Mouse (Mus musculus): Measurements from ENCODE around the gene Polg.

Gene Polg

GRCm38 (mm10) chr7:79466053-79466901, at the start of gene Polg:
Polg (minus strand) TSS chr7:79466362.
- DNase-seq (ENCODE audit: low spot score in 2 of 2): peak; percentile 100

- DNase-seq (ENCODE audit: low spot score in 2 of 2): no peak
Measured at GRCm38 (mm10) chr7:79515861-79516260, 49.7 kb upstream of the Polg start.

- DNase-seq (ENCODE audit: low spot score in 2 of 2): peak in 1 of 2 experiments; percentile 52
Measured at GRCm38 (mm10) chr7:79515221-79515743, 49.1 kb upstream of the Polg start.

GRCm38 (mm10) chr7:79514361-79514881, 48.3 kb upstream of the Polg start:
- peak in 1 of 2 experiments; percentile 55 for DNase-seq (ENCODE audit: low spot score in 2 of 2)

- no peak for DNase-seq (ENCODE audit: low spot score in 2 of 2)
Measured at GRCm38 (mm10) chr7:79513466-79513865, 47.3 kb upstream of the Polg start.

GRCm38 (mm10) chr7:79512496-79512895, 46.3 kb upstream of the Polg start:
- DNase-seq (ENCODE audit: low spot score in 2 of 2): no peak

DNA sequence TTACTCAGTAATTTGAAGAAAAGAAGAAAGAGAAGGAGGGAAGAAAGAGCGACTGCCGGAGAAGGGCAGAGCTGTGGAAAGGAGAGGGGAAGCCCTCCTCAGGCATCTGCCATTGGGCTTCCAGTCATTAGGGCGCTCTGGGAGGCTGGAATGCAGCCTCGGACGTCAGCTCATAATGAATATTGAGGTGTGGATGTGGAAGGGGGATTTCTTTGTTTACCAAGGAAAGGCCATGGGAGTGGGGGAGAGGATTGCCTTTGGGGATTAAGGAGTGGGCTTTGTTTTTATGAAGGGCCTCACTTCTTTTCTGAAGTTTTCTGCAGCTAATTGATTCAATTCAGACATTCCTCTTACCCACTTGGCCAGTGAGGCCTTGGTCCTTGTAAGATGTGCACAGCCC, 45.5 kb upstream of the Polg start:
- no peak for DNase-seq (ENCODE audit: low spot score in 2 of 2)

- DNase-seq (ENCODE audit: low spot score in 2 of 2): no peak
Measured at GRCm38 (mm10) chr7:79511181-79511580, 45.0 kb upstream of the Polg start.

GRCm38 (mm10) chr7:79510686-79511085, 44.5 kb upstream of the Polg start:
- DNase-seq (ENCODE audit: low spot score in 2 of 2): no peak

DNA sequence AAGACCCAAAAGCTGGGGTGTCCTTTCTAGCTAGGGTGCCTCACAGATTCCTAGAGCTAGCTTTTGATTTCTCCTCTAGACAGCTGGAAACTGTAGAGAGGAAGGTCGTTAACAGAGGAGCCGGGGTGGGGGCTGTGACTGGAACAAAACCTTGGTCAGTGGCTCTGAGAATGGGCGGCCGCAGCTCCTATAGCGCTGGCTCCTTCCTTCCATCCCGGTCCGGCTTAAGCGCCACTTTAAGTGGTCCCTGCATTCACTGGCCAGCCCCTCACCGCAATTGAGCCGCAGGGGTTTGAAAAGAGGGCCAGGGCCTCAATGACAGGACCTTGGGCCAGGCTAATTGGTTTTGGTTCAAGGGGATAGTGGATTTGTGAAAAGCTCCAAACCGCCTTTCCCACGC, 43.5 kb upstream of the Polg start:
- DNase-seq (ENCODE audit: low spot score in 2 of 2): peak in 1 of 2 experiments; percentile 27

DNA sequence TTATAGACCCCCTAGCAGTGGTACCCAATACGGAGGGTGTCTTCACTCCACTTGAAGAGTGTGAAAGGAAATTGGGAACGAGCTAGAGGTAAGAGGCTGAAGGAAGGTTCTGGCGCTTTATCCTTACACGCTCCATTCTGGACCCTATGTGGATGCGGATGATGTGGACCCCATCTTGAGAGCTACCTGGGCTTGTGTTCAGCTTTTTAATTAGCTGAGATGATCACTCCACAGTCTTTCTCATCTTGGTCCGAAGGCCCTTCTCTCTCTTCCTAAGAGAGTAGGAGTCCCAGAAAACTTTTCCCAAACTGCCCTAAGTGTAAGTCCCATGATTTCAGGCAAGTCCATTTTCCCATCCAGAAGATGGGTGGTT, 43.1 kb upstream of the Polg start:
- DNase-seq (ENCODE audit: low spot score in 2 of 2): peak in 1 of 2 experiments; percentile 26

DNA sequence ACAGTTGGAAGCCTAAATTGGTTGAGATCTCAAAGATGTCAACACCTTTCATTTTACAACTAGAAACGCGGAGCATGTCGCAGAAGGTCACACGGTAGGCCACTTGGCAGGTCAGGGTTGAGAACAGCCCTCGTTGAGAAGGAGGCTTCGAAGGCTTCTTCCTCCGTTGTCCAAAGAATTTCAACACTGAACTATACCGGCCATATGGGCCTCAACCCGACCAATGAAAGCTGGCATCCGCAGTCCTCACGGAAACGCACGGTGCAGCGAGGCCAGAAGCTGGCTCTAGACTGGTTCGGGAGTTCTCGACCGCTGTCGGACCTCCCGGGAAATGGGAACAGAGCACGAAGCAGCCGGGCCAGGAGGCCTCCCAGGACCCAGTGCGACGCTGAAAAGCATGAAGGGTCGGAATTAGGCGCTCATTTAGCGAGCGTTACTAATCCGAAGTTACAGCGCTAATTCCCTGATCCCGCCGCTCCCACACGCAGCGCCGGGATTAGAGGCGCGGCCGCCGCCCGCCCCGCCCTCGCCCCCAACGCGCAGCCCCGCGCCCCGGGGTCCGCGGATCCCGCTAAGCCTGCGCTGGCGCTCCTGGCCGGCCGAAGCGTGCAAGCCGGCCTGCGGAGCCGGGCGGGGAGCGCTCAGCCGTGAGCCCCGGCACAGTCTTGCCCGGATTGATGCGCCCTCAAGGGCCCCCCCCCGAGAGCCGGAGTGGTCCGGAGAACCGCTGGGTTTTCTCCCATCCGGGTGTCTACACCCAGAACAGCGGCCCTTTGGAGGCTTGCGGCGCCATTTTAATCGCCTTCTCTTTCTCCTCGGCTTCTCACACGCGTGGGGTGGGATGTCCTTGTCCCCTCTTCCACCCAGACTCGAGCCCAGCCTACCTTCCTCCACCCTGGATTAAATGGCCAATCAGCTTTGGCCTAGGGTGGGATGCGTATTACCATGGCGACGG, 42.4 kb upstream of the Polg start:
- DNase-seq (ENCODE audit: low spot score in 2 of 2): no peak

GRCm38 (mm10) chr7:79507756-79508155, 41.6 kb upstream of the Polg start:
- no peak for DNase-seq (ENCODE audit: low spot score in 2 of 2)

GRCm38 (mm10) chr7:79507101-79507705, 41.0 kb upstream of the Polg start:
- DNase-seq (ENCODE audit: low spot score in 2 of 2): peak in 1 of 2 experiments; percentile 58

GRCm38 (mm10) chr7:79506531-79507090, 40.4 kb upstream of the Polg start:
- DNase-seq (ENCODE audit: low spot score in 2 of 2): no peak

DNA sequence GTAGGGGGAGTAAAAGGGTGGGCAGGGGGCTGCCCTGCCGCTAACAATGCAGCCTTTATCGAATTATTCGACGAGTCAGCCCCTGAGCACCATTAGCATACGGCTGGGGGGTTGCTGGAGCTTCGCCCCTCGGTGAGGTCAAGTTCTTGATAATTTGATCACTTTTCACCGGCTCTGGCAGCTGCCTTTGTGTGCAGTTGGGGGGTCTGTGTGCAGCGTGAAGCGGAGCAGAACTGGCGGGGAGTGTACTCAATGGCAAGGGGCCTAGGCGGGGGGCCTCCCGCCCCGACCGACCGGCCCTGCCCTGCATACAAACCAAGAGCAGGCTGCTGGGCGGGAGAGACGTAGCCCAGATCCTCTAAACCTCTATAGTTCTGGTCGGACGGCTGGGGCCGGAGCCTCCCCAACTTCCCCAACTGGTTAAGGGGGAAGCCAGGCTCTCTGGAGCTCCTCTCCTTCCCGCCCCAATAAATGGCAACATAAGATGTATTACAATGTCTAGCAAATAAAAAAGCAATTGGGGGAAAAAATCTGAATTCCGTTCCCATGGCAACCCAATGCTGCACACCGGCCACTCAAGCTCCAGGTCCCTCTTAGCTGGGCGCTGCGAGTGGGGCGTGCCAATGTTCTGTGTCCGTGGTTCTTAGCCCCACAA, 39.8 kb upstream of the Polg start:
- peak in 1 of 2 experiments; percentile 48 for DNase-seq (ENCODE audit: low spot score in 2 of 2)

- no peak for DNase-seq (ENCODE audit: low spot score in 2 of 2)
Measured at GRCm38 (mm10) chr7:79505376-79505775, 39.2 kb upstream of the Polg start.

- DNase-seq (ENCODE audit: low spot score in 2 of 2): peak; percentile 94
Measured at GRCm38 (mm10) chr7:79504723-79505122, 38.6 kb upstream of the Polg start.

DNA sequence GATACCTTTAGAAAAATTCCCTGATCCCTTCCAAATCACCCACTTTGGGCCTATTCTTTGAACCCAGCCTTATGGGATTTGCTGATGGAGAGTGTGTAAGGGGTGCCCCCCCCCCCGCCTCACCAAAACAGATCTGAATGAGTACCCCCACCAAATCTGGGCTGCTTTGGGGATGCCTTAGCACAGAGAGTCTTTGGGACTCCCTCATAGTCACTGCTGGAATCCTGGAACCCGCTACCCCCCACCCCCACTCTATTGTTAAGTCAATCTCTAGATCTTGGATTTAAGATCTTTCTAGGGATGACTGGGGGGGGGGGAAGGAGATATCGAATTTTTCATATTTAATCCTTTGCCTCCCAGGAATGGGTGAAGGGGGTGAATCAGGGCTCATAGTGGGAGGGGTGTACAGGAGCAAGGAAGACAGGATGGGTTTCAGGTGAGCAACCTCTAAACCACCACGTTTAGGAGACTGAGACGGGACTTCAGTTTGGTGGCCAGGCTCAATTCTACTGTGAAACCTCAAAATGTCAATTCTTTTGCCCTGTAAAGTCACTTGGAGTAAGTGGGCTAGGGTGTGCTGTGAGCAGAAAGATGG, 37.6 kb upstream of the Polg start:
- DNase-seq (ENCODE audit: low spot score in 2 of 2): no peak

GRCm38 (mm10) chr7:79503103-79503455, 36.9 kb upstream of the Polg start:
- peak; percentile 65 to 68 for DNase-seq (ENCODE audit: low spot score in 2 of 2)
